Mouse (Mus musculus): ENCODE data around the gene Tff3. TPM values are rescaled to one million over a fixed set of nuclear protein-coding genes. Genes with fewer than 3 reads are reported as not detected.

Tff3 gene
- polyA plus RNA-seq, 1 experiment from 2014 or later: not detected

- Histone ChIP-seq H3K9ac (ENCODE audit: low read length) (no peak overlapping the region), H3K4me3 (ENCODE audit: control insufficient read depth in 1 of 2, insufficient read depth in 1 of 2, low read depth in 1 of 2, low read length in 2 of 2) (no peak overlapping the region), H3K27me3 (ENCODE audit: control insufficient read depth, insufficient read depth, low read length) (no peaks in the 10 kb centered on the region), H3K9me3 (ENCODE audit: control insufficient read depth, low read length) (no peaks in the 10 kb centered on the region), H3K4me2 (ENCODE audit: low read length) (no peak overlapping the region), H3K27ac (replicated peaks in 1 of 2; ENCODE audit: control insufficient read depth in 1 of 2, insufficient read depth in 1 of 2, low read depth in 2 of 2, low read length in 2 of 2) (no peak overlapping the region), H3K4me1 (ENCODE audit: control insufficient read depth in 2 of 2, insufficient read depth in 2 of 2, low read length in 2 of 2) (no peaks in the 10 kb centered on the region), H3K36me3 (ENCODE audit: control insufficient read depth, insufficient read depth, low read length) (no peaks in the 10 kb centered on the region)
- no peak for ATAC-seq (ENCODE audit: insufficient number of reproducible peaks, insufficient read depth, low FRiP score, low read depth)
- 11% methylated on average over 8 of the region's 8 CpGs for WGBS
These were observed 7.5 kb downstream of the Tff3 start for GRCm38 (mm10) chr17:31121975-31122374.

- H3K4me1 ChIP-seq (ENCODE audit: control insufficient read depth in 2 of 2, insufficient read depth in 2 of 2, low read length in 2 of 2): no peaks in the 10 kb centered on the region
- WGBS: 1% methylated on average over 7 of the region's 7 CpGs
- H3K9ac ChIP-seq (ENCODE audit: low read length): no peak overlapping the region
- no peak for ATAC-seq (ENCODE audit: insufficient number of reproducible peaks, insufficient read depth, low FRiP score, low read depth)
- H3K9me3 ChIP-seq (ENCODE audit: control insufficient read depth, low read length): no peaks in the 10 kb centered on the region
- no peak overlapping the region for H3K27ac ChIP-seq (replicated peaks in 1 of 2; ENCODE audit: control insufficient read depth in 1 of 2, insufficient read depth in 1 of 2, low read depth in 2 of 2, low read length in 2 of 2)
- H3K36me3 ChIP-seq (ENCODE audit: control insufficient read depth, insufficient read depth, low read length): 0 out of 2 replicates have a peak, but pooled peaks cover 2% of the 10 kb centered on the region
- H3K4me2 ChIP-seq (ENCODE audit: low read length): no peak overlapping the region
- H3K27me3 ChIP-seq (ENCODE audit: control insufficient read depth, insufficient read depth, low read length): no peaks in the 10 kb centered on the region
- no peak overlapping the region for H3K4me3 ChIP-seq (ENCODE audit: control insufficient read depth in 1 of 2, insufficient read depth in 1 of 2, low read depth in 1 of 2, low read length in 2 of 2)
These were observed 10.0 kb downstream of the Tff3 start for GRCm38 (mm10) chr17:31119429-31119828.

GRCm38 (mm10) chr17:31117946-31118345 lies 11.5 kb downstream of the Tff3 start:
- H3K4me2 ChIP-seq (ENCODE audit: low read length): no peak overlapping the region
- WGBS: 81% methylated on average over 5 of the region's 5 CpGs
- H3K36me3 ChIP-seq (ENCODE audit: control insufficient read depth, insufficient read depth, low read length): peaks cover 7% of the 10 kb centered on the region; the same call in 1 of the 2 replicates
- H3K27me3 ChIP-seq (ENCODE audit: control insufficient read depth, insufficient read depth, low read length): no peaks in the 10 kb centered on the region
- no peak overlapping the region for H3K27ac ChIP-seq (replicated peaks in 1 of 2; ENCODE audit: control insufficient read depth in 1 of 2, insufficient read depth in 1 of 2, low read depth in 2 of 2, low read length in 2 of 2)
- H3K9me3 ChIP-seq (ENCODE audit: control insufficient read depth, low read length): no peaks in the 10 kb centered on the region
- ATAC-seq (ENCODE audit: insufficient number of reproducible peaks, insufficient read depth, low FRiP score, low read depth): no peak
- no peak overlapping the region for H3K9ac ChIP-seq (ENCODE audit: low read length)
- no peaks in the 10 kb centered on the region for H3K4me1 ChIP-seq (ENCODE audit: control insufficient read depth in 2 of 2, insufficient read depth in 2 of 2, low read length in 2 of 2)
- H3K4me3 ChIP-seq (ENCODE audit: control insufficient read depth in 1 of 2, insufficient read depth in 1 of 2, low read depth in 1 of 2, low read length in 2 of 2): no peak overlapping the region

- H3K4me3 ChIP-seq (ENCODE audit: control insufficient read depth in 1 of 2, insufficient read depth in 1 of 2, low read depth in 1 of 2, low read length in 2 of 2): no peak overlapping the region
- no peak overlapping the region for H3K9ac ChIP-seq (ENCODE audit: low read length)
- no peaks in the 10 kb centered on the region for H3K4me1 ChIP-seq (ENCODE audit: control insufficient read depth in 2 of 2, insufficient read depth in 2 of 2, low read length in 2 of 2)
- H3K27me3 ChIP-seq (ENCODE audit: control insufficient read depth, insufficient read depth, low read length): no peaks in the 10 kb centered on the region
- WGBS: 45% methylated on average over 6 of the region's 6 CpGs
- H3K27ac ChIP-seq (replicated peaks in 1 of 2; ENCODE audit: control insufficient read depth in 1 of 2, insufficient read depth in 1 of 2, low read depth in 2 of 2, low read length in 2 of 2): no peak overlapping the region
- no peak for ATAC-seq (ENCODE audit: insufficient number of reproducible peaks, insufficient read depth, low FRiP score, low read depth)
- no peak overlapping the region for H3K4me2 ChIP-seq (ENCODE audit: low read length)
- peaks cover 12% of the 10 kb centered on the region for H3K36me3 ChIP-seq (ENCODE audit: control insufficient read depth, insufficient read depth, low read length)
- no peaks in the 10 kb centered on the region for H3K9me3 ChIP-seq (ENCODE audit: control insufficient read depth, low read length)
These were observed 13.4 kb downstream of the Tff3 start for GRCm38 (mm10) chr17:31116063-31116462.

- Histone ChIP-seq H3K4me2 (ENCODE audit: low read length) (no peak overlapping the region), H3K36me3 (ENCODE audit: control insufficient read depth, insufficient read depth, low read length) (peaks cover 19% of the 10 kb centered on the region), H3K4me3 (ENCODE audit: control insufficient read depth in 1 of 2, insufficient read depth in 1 of 2, low read depth in 1 of 2, low read length in 2 of 2) (no peak overlapping the region), H3K9me3 (ENCODE audit: control insufficient read depth, low read length) (no peaks in the 10 kb centered on the region), H3K9ac (ENCODE audit: low read length) (no peak overlapping the region), H3K27ac (replicated peaks in 1 of 2; ENCODE audit: control insufficient read depth in 1 of 2, insufficient read depth in 1 of 2, low read depth in 2 of 2, low read length in 2 of 2) (no peak overlapping the region), H3K4me1 (ENCODE audit: control insufficient read depth in 2 of 2, insufficient read depth in 2 of 2, low read length in 2 of 2) (no peaks in the 10 kb centered on the region), H3K27me3 (ENCODE audit: control insufficient read depth, insufficient read depth, low read length) (no peaks in the 10 kb centered on the region)
- no peak for ATAC-seq (ENCODE audit: insufficient number of reproducible peaks, insufficient read depth, low FRiP score, low read depth)
- WGBS: 73% methylated on average over 9 of the region's 9 CpGs
These were observed 16.1 kb downstream of the Tff3 start for GRCm38 (mm10) chr17:31113191-31113856.

- 87% methylated on average over 15 of the region's 15 CpGs for WGBS
- H3K4me3 ChIP-seq (ENCODE audit: control insufficient read depth in 1 of 2, insufficient read depth in 1 of 2, low read depth in 1 of 2, low read length in 2 of 2): no peak overlapping the region
These were observed 21.1 kb downstream of the Tff3 start for GRCm38 (mm10) chr17:31108388-31108787.

GRCm38 (mm10) chr17:31103823-31104222 lies 25.6 kb downstream of the Tff3 start:
- H3K4me2 ChIP-seq (ENCODE audit: low read length): no peak overlapping the region
- ATAC-seq (ENCODE audit: insufficient number of reproducible peaks, insufficient read depth, low FRiP score, low read depth): no peak
- no peaks in the 10 kb centered on the region for H3K27me3 ChIP-seq (ENCODE audit: control insufficient read depth, insufficient read depth, low read length)
- no peaks in the 10 kb centered on the region for H3K9me3 ChIP-seq (ENCODE audit: control insufficient read depth, low read length)
- 88% methylated on average over 8 of the region's 8 CpGs for WGBS
- no peak overlapping the region for H3K4me3 ChIP-seq (ENCODE audit: control insufficient read depth in 1 of 2, insufficient read depth in 1 of 2, low read depth in 1 of 2, low read length in 2 of 2)
- H3K4me1 ChIP-seq (ENCODE audit: control insufficient read depth in 2 of 2, insufficient read depth in 2 of 2, low read length in 2 of 2): peaks cover 0 to under 1% of the 10 kb centered on the region in 2 experiments; a peak in 1 of 4 replicates
- no peak overlapping the region for H3K27ac ChIP-seq (replicated peaks in 1 of 2; ENCODE audit: control insufficient read depth in 1 of 2, insufficient read depth in 1 of 2, low read depth in 2 of 2, low read length in 2 of 2)
- H3K36me3 ChIP-seq (ENCODE audit: control insufficient read depth, insufficient read depth, low read length): peaks cover 6% of the 10 kb centered on the region; the same call in 1 of the 2 replicates
- no peak overlapping the region for H3K9ac ChIP-seq (ENCODE audit: low read length)

More at GRCm38 (mm10) chr17:31108388-31108787, 21.1 kb downstream of the Tff3 start:
- H3K27me3 ChIP-seq (ENCODE audit: control insufficient read depth, insufficient read depth, low read length): no peaks in the 10 kb centered on the region
- no peak for ATAC-seq (ENCODE audit: insufficient number of reproducible peaks, insufficient read depth, low FRiP score, low read depth)
- H3K9ac ChIP-seq (ENCODE audit: low read length): no peak overlapping the region
- no peak overlapping the region for H3K27ac ChIP-seq (replicated peaks in 1 of 2; ENCODE audit: control insufficient read depth in 1 of 2, insufficient read depth in 1 of 2, low read depth in 2 of 2, low read length in 2 of 2)
- peaks cover 16% of the 10 kb centered on the region for H3K36me3 ChIP-seq (ENCODE audit: control insufficient read depth, insufficient read depth, low read length)
- no peaks in the 10 kb centered on the region for H3K9me3 ChIP-seq (ENCODE audit: control insufficient read depth, low read length)
- H3K4me1 ChIP-seq (ENCODE audit: control insufficient read depth in 2 of 2, insufficient read depth in 2 of 2, low read length in 2 of 2): no peaks in the 10 kb centered on the region; a peak in 1 of 4 replicates
- H3K4me2 ChIP-seq (ENCODE audit: low read length): no peak overlapping the region

Data from heart, embryonic 14.5 days (tissue).